Mouse (Mus musculus) kidney, adult 2 months (tissue): Measurements from ENCODE around the gene Aspm.
"Not testable (repeated sequence)": the region's sequence is repeated elsewhere in the genome, so short reads cannot be mapped to it uniquely, and the experiment has no call there.

Experiments used
- CTCF ChIP-seq: fragments of 200-500 bp; conservative IDR thresholded peaks from 2 replicates; pipeline ENCODE4 v1.5.1; 2011; ENCODE audit warnings: low read depth, mild to moderate bottlenecking, control low read depth, low read length, moderate library complexity, mixed read lengths; ENCODE audit not compliant: insufficient read depth, insufficient read length
- POLR2A ChIP-seq: fragments of 200-500 bp; IDR thresholded peaks from one replicate; pipeline ENCODE4 v1.6.1; 2011; ENCODE audit warnings: low read depth, low read length, control low read depth

GRCm38 (mm10) chr1:139412365-139412764 lies 42.2 kb upstream of the Aspm start:
- TF ChIP-seq CTCF, POLR2A: not testable (repeated sequence)
